Mouse (Mus musculus): ENCODE data around the gene Fbxw24.
"Not testable (repeated sequence)": the region's sequence is repeated elsewhere in the genome, so short reads cannot be mapped to it uniquely, and the experiment has no call there.

Fbxw24 gene

GRCm38 (mm10) chr9:109625957-109626356, at the start of gene Fbxw24:
Fbxw24 (minus strand) TSS chr9:109626057.
- in situ Hi-C loops (cut with MboI, MseI) = not testable (repeated sequence)

- in situ Hi-C loops (cut with MboI, MseI) = not testable (repeated sequence)
Observed at GRCm38 (mm10) chr9:109664552-109664951, 38.7 kb upstream of the Fbxw24 start, which contains the start of gene Fbxw25. Fbxw25 (minus strand) TSS chr9:109664652.

- in situ Hi-C loops (cut with MboI, MseI) = not testable (repeated sequence)
Observed at GRCm38 (mm10) chr9:109606837-109607236, 19.0 kb downstream of the Fbxw24 start.

- in situ Hi-C loops (cut with MboI, MseI) = not testable (repeated sequence)
Observed at GRCm38 (mm10) chr9:109602128-109602527, 23.7 kb downstream of the Fbxw24 start.

GRCm38 (mm10) chr9:109597226-109597625, 28.6 kb downstream of the Fbxw24 start:
- in situ Hi-C loops (cut with MboI, MseI) = no loop called here

- in situ Hi-C loops (cut with MboI, MseI) = no loop called here
Observed at GRCm38 (mm10) chr9:109594866-109595265, 31.0 kb downstream of the Fbxw24 start.

GRCm38 (mm10) chr9:109568162-109568561, 57.7 kb downstream of the Fbxw24 start, which contains the start of gene Fbxw15:
Fbxw15 (minus strand) TSS chr9:109568262.
- in situ Hi-C loops (cut with MboI, MseI) = not testable (repeated sequence)

- in situ Hi-C loops (cut with MboI, MseI) = no loop called here
Observed at GRCm38 (mm10) chr9:109565546-109565945, 60.3 kb downstream of the Fbxw24 start.

GRCm38 (mm10) chr9:109562106-109562505, 63.8 kb downstream of the Fbxw24 start:
- in situ Hi-C loops (cut with MboI, MseI) = not testable (repeated sequence)

GRCm38 (mm10) chr9:109552483-109552882, 73.4 kb downstream of the Fbxw24 start:
- in situ Hi-C loops (cut with MboI, MseI) = no loop called here

Measured in T-helper 1 cell (primary cell).